Mouse (Mus musculus) liver, embryonic 16.5 days (tissue): Measurements from ENCODE around the gene Mfsd1. TPM values are rescaled to one million over a fixed set of nuclear protein-coding genes. Genes with fewer than 3 reads are reported as not detected.

Source experiments
- ATAC-seq: fragments of 200-750 bp; cut with Nextera tagmentation; 2 replicates; pipeline ENCODE4 v1.8.0; 2017; ENCODE audit warnings: low read depth, mild to moderate bottlenecking, moderate number of reproducible peaks, moderate library complexity
- H3K27ac ChIP-seq: fragments of 300-500 bp; sonication (generic); 2 replicates; pipeline ENCODE4 v1.5.1; 2014; ENCODE audit warnings: mild to moderate bottlenecking, low read length
- H3K27me3 ChIP-seq: fragments of 300-500 bp; sonication (generic); 2 replicates; pipeline ENCODE4 v1.6.1; 2014; ENCODE audit warnings: low read depth, low read length, mixed read lengths; ENCODE audit not compliant: control insufficient read depth, insufficient read depth
- H3K36me3 ChIP-seq: fragments of 300-500 bp; sonication (generic); 2 replicates; pipeline ENCODE4 v1.6.1; 2014; ENCODE audit warnings: mild to moderate bottlenecking; ENCODE audit not compliant: control insufficient read depth, insufficient read depth
- H3K4me1 ChIP-seq: fragments of 300-500 bp; sonication (generic); 2 replicates; pipeline ENCODE4 v1.6.1; 2014; ENCODE audit warnings: low read depth, low read length, mixed read lengths; ENCODE audit not compliant: control insufficient read depth
- H3K4me2 ChIP-seq: fragments of 300-500 bp; sonication (generic); 2 replicates; pipeline ENCODE4 v1.6.1; 2014; ENCODE audit warnings: low read depth, low read length, mixed read lengths
- H3K4me3 ChIP-seq: fragments of 300-500 bp; sonication (generic); 2 replicates; pipeline ENCODE4 v1.5.1; 2014; ENCODE audit warnings: low read depth, mild to moderate bottlenecking, low read length
- H3K9ac ChIP-seq: fragments of 300-500 bp; sonication (generic); 2 replicates; pipeline ENCODE4 v1.6.1; 2014; ENCODE audit warnings: low read depth, low read length
- H3K9me3 ChIP-seq: fragments of 300-500 bp; sonication (generic); replicated peaks from 2 replicates; pipeline ENCODE4 v1.6.1; 2016; ENCODE audit warnings: low read length; ENCODE audit not compliant: control insufficient read depth
- WGBS: fragments of 180-500 bp; shearing (Covaris S2); extraction: QIAGEN DNeasy Blood & Tissue Kit; methylation state at CpG from one replicate; pipeline ENCODE4 v1.1.7; 2014; ENCODE audit not compliant: insufficient replicate concordance; 5-methylcytosine and 5-hydroxymethylcytosine counted together
- polyA plus RNA-seq: library from polyadenylated mRNA; unstranded; fragments of >200 nt; fragmentation: Nextera tagmentation; extraction: Ambion mirVana; gene quantifications from 2 replicates; pipeline ENCODE4 v1.2.1, GENCODE M21; 2015

The Mfsd1 gene
- polyA plus RNA-seq, 1 experiment from 2014 or later: 25.2 TPM

GRCm38 (mm10) chr3:67583846-67584186 is 1.3 kb downstream of the Mfsd1 start:
- H3K4me2 ChIP-seq: peak overlapping the region; percentile 89
- H3K27me3 ChIP-seq: no peaks in the 10 kb centered on the region
- H3K4me3 ChIP-seq: peak overlapping the region; percentile 80
- H3K9ac ChIP-seq: peak overlapping the region; percentile 76; the same call in 1 of the 2 replicates
- whole genome bisulfite sequencing: 67% methylated on average over 6 of the region's 6 CpGs
- H3K36me3 ChIP-seq: no peaks in the 10 kb centered on the region
- ATAC-seq: no peak
- no peaks in the 10 kb centered on the region for H3K9me3 ChIP-seq
- H3K4me1 ChIP-seq: peaks cover 5% of the 10 kb centered on the region
- no peak overlapping the region for H3K27ac ChIP-seq

- ATAC-seq: no peak
- 74% methylated on average over 2 of the region's 2 CpGs for WGBS
- H3K27me3 ChIP-seq: no peaks in the 10 kb centered on the region
Observed at GRCm38 (mm10) chr3:67586511-67586910, 4.0 kb downstream of the Mfsd1 start.

GRCm38 (mm10) chr3:67587430-67587829 is 4.9 kb downstream of the Mfsd1 start:
- 53% methylated on average over 9 of the region's 9 CpGs for WGBS
- Histone ChIP-seq H3K4me1 (peaks cover 5% of the 10 kb centered on the region; the same call in 1 of the 2 replicates), H3K27ac (no peak overlapping the region), H3K9me3 (no peaks in the 10 kb centered on the region), H3K36me3 (peaks cover 8% of the 10 kb centered on the region; the same call in 1 of the 2 replicates), H3K9ac (no peak overlapping the region), H3K4me3 (no peak overlapping the region), H3K27me3 (no peaks in the 10 kb centered on the region), H3K4me2 (no peak overlapping the region)
- ATAC-seq: no peak

More at GRCm38 (mm10) chr3:67586511-67586910, 4.0 kb downstream of the Mfsd1 start:
- Histone ChIP-seq H3K4me1 (peaks cover 5% of the 10 kb centered on the region), H3K4me3 (no peak overlapping the region), H3K27ac (no peak overlapping the region), H3K9me3 (no peaks in the 10 kb centered on the region), H3K4me2 (no peak overlapping the region), H3K9ac (no peak overlapping the region), H3K36me3 (peaks cover 6% of the 10 kb centered on the region; the same call in 1 of the 2 replicates)

GRCm38 (mm10) chr3:67601616-67602138 is 19.1 kb downstream of the Mfsd1 start:
- Histone ChIP-seq H3K36me3 (peaks cover 9% of the 10 kb centered on the region), H3K4me2 (no peak overlapping the region)

GRCm38 (mm10) chr3:67618222-67618621 is 35.7 kb downstream of the Mfsd1 start:
- Histone ChIP-seq H3K27me3 (no peaks in the 10 kb centered on the region), H3K4me3 (no peak overlapping the region), H3K9ac (no peak overlapping the region), H3K9me3 (no peaks in the 10 kb centered on the region), H3K4me2 (no peak overlapping the region), H3K36me3 (no peaks in the 10 kb centered on the region), H3K27ac (no peak overlapping the region), H3K4me1 (no peaks in the 10 kb centered on the region)
- no peak for ATAC-seq

More at GRCm38 (mm10) chr3:67601616-67602138, 19.1 kb downstream of the Mfsd1 start:
- 84% methylated on average over 13 of the region's 13 CpGs for WGBS
- Histone ChIP-seq H3K27me3 (no peaks in the 10 kb centered on the region), H3K4me3 (no peak overlapping the region), H3K27ac (no peak overlapping the region), H3K4me1 (no peaks in the 10 kb centered on the region), H3K9me3 (no peaks in the 10 kb centered on the region), H3K9ac (no peak overlapping the region)
- ATAC-seq: no peak

- H3K27ac ChIP-seq: no peak overlapping the region
- no peak overlapping the region for H3K4me3 ChIP-seq
- WGBS: 56% methylated on average over 1 of the region's 1 CpGs
- H3K4me2 ChIP-seq: no peak overlapping the region
- no peaks in the 10 kb centered on the region for H3K36me3 ChIP-seq
- no peaks in the 10 kb centered on the region for H3K27me3 ChIP-seq
- H3K9me3 ChIP-seq: no peaks in the 10 kb centered on the region
- H3K4me1 ChIP-seq: no peaks in the 10 kb centered on the region
- H3K9ac ChIP-seq: no peak overlapping the region
- ATAC-seq: no peak
Observed at GRCm38 (mm10) chr3:67624629-67625028, 42.1 kb downstream of the Mfsd1 start.

- Histone ChIP-seq H3K4me3 (no peak overlapping the region), H3K4me1 (no peaks in the 10 kb centered on the region), H3K9me3 (no peaks in the 10 kb centered on the region), H3K9ac (no peak overlapping the region), H3K36me3 (no peaks in the 10 kb centered on the region), H3K27ac (no peak overlapping the region), H3K4me2 (no peak overlapping the region), H3K27me3 (no peaks in the 10 kb centered on the region)
- ATAC-seq: no peak
- 52% methylated on average over 3 of the region's 3 CpGs for WGBS
Observed at GRCm38 (mm10) chr3:67643135-67643534, 60.6 kb downstream of the Mfsd1 start.

GRCm38 (mm10) chr3:67645640-67646466 is 63.3 kb downstream of the Mfsd1 start:
- no peaks in the 10 kb centered on the region for H3K4me1 ChIP-seq
- no peaks in the 10 kb centered on the region for H3K27me3 ChIP-seq
- no peak overlapping the region for H3K27ac ChIP-seq
- no peak for ATAC-seq
- no peak overlapping the region for H3K4me3 ChIP-seq
- no peak overlapping the region for H3K9ac ChIP-seq
- 71% methylated on average over 7 of the region's 7 CpGs for WGBS
- no peaks in the 10 kb centered on the region for H3K36me3 ChIP-seq
- H3K9me3 ChIP-seq: no peaks in the 10 kb centered on the region
- H3K4me2 ChIP-seq: no peak overlapping the region
